Mouse (Mus musculus): ENCODE data around the gene Trnp1.

DNA sequence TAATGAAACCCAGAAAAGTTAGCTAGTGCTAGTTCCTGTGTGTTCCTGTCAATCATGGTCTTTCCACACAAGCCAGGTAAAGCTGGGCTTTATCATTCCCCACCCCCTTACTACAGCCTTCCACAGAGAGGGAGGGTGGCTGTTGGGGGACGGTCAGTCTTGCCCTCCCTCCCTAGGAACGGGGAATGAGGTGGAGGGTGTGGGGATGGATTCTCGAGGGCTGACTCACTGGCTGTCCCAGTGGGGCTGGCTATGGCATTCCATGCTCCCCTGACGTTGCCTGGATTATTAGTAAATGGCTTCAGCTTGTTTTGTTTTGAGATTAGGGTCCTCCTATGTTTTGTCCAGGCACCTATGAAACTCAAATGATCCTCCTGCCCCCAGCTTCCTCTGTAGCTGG, 16.9 kb downstream of the Trnp1 start:
- TF ChIP-seq CTCF (IDR thresholded peaks at IDR 0.05; ENCODE audit: low read depth, low read length) (no peak), POLR2A (IDR thresholded peaks at IDR 0.05; ENCODE audit: borderline replicate concordance, low read depth, low read length) (no peak)
